Mouse (Mus musculus) ovary, adult 2 months (tissue): ENCODE measurements around the gene Gstp1. TPM values are rescaled to one million over a fixed set of nuclear protein-coding genes. Genes with fewer than 3 reads are reported as not detected.

Experiments used
- polyA plus RNA-seq: library from polyadenylated mRNA; depleted of rRNA; stranded (reverse); fragments of >200 nt; gene quantifications from 2 replicates; pipeline ENCODE4 v1.2.3, GENCODE M21; 2012; rRNA removed

Gstp1 gene
- polyA plus RNA-seq: 602 and 633 TPM in 2 replicates

GRCm38 (mm10) chr19:4037788-4038232, at the start of gene Gstp1:
Gstp1 (minus strand) TSS chr19:4037985.

GRCm38 (mm10) chr19:4081394-4081793, 43.6 kb upstream of the Gstp1 start, which contains the start of gene Cabp2:
Cabp2 (plus strand) TSS chr19:4081578.

GRCm38 (mm10) chr19:4059069-4059740, 21.4 kb upstream of the Gstp1 start, which contains the start of gene Gstp3:
Gstp3 (minus strand) TSS chr19:4059569.

GRCm38 (mm10) chr19:4045966-4046865, 8.4 kb upstream of the Gstp1 start, which contains the start of gene Gstp2:
Gstp2 (minus strand) TSS chr19:4046023.

GRCm38 (mm10) chr19:4012432-4013022, 25.3 kb downstream of the Gstp1 start, which contains the start of gene Ndufv1:
Ndufv1 (minus strand) TSS chr19:4012806.

GRCm38 (mm10) chr19:4003112-4003511, 34.7 kb downstream of the Gstp1 start, which contains the start of gene Doc2g:
Doc2g (plus strand) TSS chr19:4003313.

GRCm38 (mm10) chr19:4000119-4000900, 37.5 kb downstream of the Gstp1 start, which contains the start of the genes Nudt8 and Gm49405:
Nudt8 (plus strand) TSS chr19:4000580.
Gm49405 (plus strand) TSS chr19:4000626.

GRCm38 (mm10) chr19:3992416-3992815, 45.4 kb downstream of the Gstp1 start, which contains the start of gene Tbx10:
Tbx10 (plus strand) TSS chr19:3992752.

GRCm38 (mm10) chr19:3986334-3986733, 51.5 kb downstream of the Gstp1 start, which contains the start of gene Acy3:
Acy3 (plus strand) TSS chr19:3986570.

Other genes with a start within 250 kb of the Gstp1 start
- 104 and 134 TPM in 2 replicates for gene Chka, start 186.2 kb downstream of the Gstp1 start, polyA plus RNA-seq
- gene Tcirg1, start 130.9 kb downstream of the Gstp1 start, polyA plus RNA-seq: 201 and 237 TPM in 2 replicates
- 383 and 425 TPM in 2 replicates for gene Ndufs8, start 125.2 kb downstream of the Gstp1 start, polyA plus RNA-seq
- 48.6 and 65.2 TPM in 2 replicates for gene Aldh3b1, start 108.2 kb downstream of the Gstp1 start, polyA plus RNA-seq
- 181 and 196 TPM in 2 replicates for gene Unc93b1, start 102.8 kb downstream of the Gstp1 start, polyA plus RNA-seq
- 0.06 and 0.22 TPM in 2 replicates for gene Aldh3b3, start 79.3 kb downstream of the Gstp1 start, polyA plus RNA-seq
- gene Aldh3b2, start 65.7 kb downstream of the Gstp1 start, polyA plus RNA-seq: 1.8 and 2.1 TPM in 2 replicates
- gene Acy3, start 51.4 kb downstream of the Gstp1 start, polyA plus RNA-seq: 26.4 and 39.5 TPM in 2 replicates
- not detected in 2 replicates for gene Tbx10, start 45.2 kb downstream of the Gstp1 start, polyA plus RNA-seq
- gene Nudt8, start 37.4 kb downstream of the Gstp1 start, polyA plus RNA-seq: 21.4 and 31.4 TPM in 2 replicates
- 2.0 and 3.0 TPM in 2 replicates for gene Gm49405, start 37.4 kb downstream of the Gstp1 start, polyA plus RNA-seq
- 14.7 and 15.3 TPM in 2 replicates for gene Doc2g, start 34.7 kb downstream of the Gstp1 start, polyA plus RNA-seq
- 114 and 130 TPM in 2 replicates for gene Ndufv1, start 25.2 kb downstream of the Gstp1 start, polyA plus RNA-seq
- gene Gstp2, start 8.0 kb upstream of the Gstp1 start, polyA plus RNA-seq: 19.2 and 19.7 TPM in 2 replicates
- gene Gstp3, start 21.6 kb upstream of the Gstp1 start, polyA plus RNA-seq: 0.62 and 1.6 TPM in 2 replicates
- gene Cabp2, start 43.6 kb upstream of the Gstp1 start, polyA plus RNA-seq: not detected in 2 replicates
- 282 and 353 TPM in 2 replicates for gene Cdk2ap2, start 59.2 kb upstream of the Gstp1 start, polyA plus RNA-seq
- gene Pitpnm1, start 62.0 kb upstream of the Gstp1 start, polyA plus RNA-seq: 140 and 151 TPM in 2 replicates
- 123 and 142 TPM in 2 replicates for gene Aip, start 87.9 kb upstream of the Gstp1 start, polyA plus RNA-seq
- gene Gpr152, start 101.8 kb upstream of the Gstp1 start, polyA plus RNA-seq: 0.10 and 0.18 TPM in 2 replicates
- 0.06 TPM in 1 of 2 replicates, not detected in the other for gene Cabp4, start 106.0 kb upstream of the Gstp1 start, polyA plus RNA-seq
- 376 and 395 TPM in 2 replicates for gene Coro1b, start 110.6 kb upstream of the Gstp1 start, polyA plus RNA-seq
- 32.6 and 49.4 TPM in 2 replicates for gene Ptprcap, start 115.6 kb upstream of the Gstp1 start, polyA plus RNA-seq
- gene Rps6kb2, start 125.4 kb upstream of the Gstp1 start, polyA plus RNA-seq: 34.0 and 51.7 TPM in 2 replicates
- gene Carns1, start 137.5 kb upstream of the Gstp1 start, polyA plus RNA-seq: 11.3 and 12.2 TPM in 2 replicates
- 5.6 and 6.3 TPM in 2 replicates for gene Tbc1d10c, start 153.3 kb upstream of the Gstp1 start, polyA plus RNA-seq
- 485 and 610 TPM in 2 replicates for gene Ppp1ca, start 154.1 kb upstream of the Gstp1 start, polyA plus RNA-seq
- gene Rad9a, start 163.7 kb upstream of the Gstp1 start, polyA plus RNA-seq: 28.8 and 35.2 TPM in 2 replicates
- gene Clcf1, start 176.3 kb upstream of the Gstp1 start, polyA plus RNA-seq: 39.8 and 49.9 TPM in 2 replicates
- not detected in 2 replicates for gene AC109138.7, start 176.4 kb upstream of the Gstp1 start, polyA plus RNA-seq
- gene Pold4, start 193.9 kb upstream of the Gstp1 start, polyA plus RNA-seq: 79.9 and 81.1 TPM in 2 replicates
- 122 and 130 TPM in 2 replicates for gene Ssh3, start 231.2 kb upstream of the Gstp1 start, polyA plus RNA-seq
- gene Ankrd13d, start 245.2 kb upstream of the Gstp1 start, polyA plus RNA-seq: 15.7 and 17.4 TPM in 2 replicates